Mouse (Mus musculus) heart, embryonic 12.5 days (tissue): Measurements from ENCODE around the gene Nkx2-5. TPM values are rescaled to one million over a fixed set of nuclear protein-coding genes. Genes with fewer than 3 reads are reported as not detected.

Experiments used
- ATAC-seq: fragments of 200-750 bp; cut with Nextera tagmentation; 2 replicates; pipeline ENCODE4 v1.8.0; 2017; ENCODE audit warnings: moderate TSS enrichment, moderate library complexity; ENCODE audit not compliant: insufficient number of reproducible peaks, low FRiP score
- H3K27ac ChIP-seq: fragments of 300-500 bp; sonication (generic); 2 replicates; pipeline ENCODE4 v1.5.1; 2016; ENCODE audit warnings: mild to moderate bottlenecking, moderate library complexity; ENCODE audit not compliant: poor library complexity, severe bottlenecking
- H3K27me3 ChIP-seq: fragments of 300-500 bp; sonication (generic); replicated peaks from 2 replicates; pipeline ENCODE4 v1.6.1; 2016; ENCODE audit warnings: mild to moderate bottlenecking, moderate library complexity
- H3K36me3 ChIP-seq: fragments of 300-500 bp; sonication (generic); 2 replicates; pipeline ENCODE4 v1.6.1; 2016; ENCODE audit warnings: mild to moderate bottlenecking, moderate library complexity
- H3K4me1 ChIP-seq: fragments of 300-500 bp; sonication (generic); replicated peaks from 2 replicates; pipeline ENCODE4 v1.6.1; 2016; ENCODE audit warnings: mild to moderate bottlenecking
- H3K4me2 ChIP-seq: fragments of 300-500 bp; sonication (generic); 2 replicates; pipeline ENCODE4 v1.6.1; 2016; ENCODE audit warnings: mild to moderate bottlenecking, moderate library complexity
- H3K4me3 ChIP-seq: fragments of 300-500 bp; sonication (generic); 2 replicates; pipeline ENCODE4 v1.5.1; 2016; ENCODE audit warnings: mild to moderate bottlenecking
- H3K9ac ChIP-seq: fragments of 300-500 bp; sonication (generic); 2 replicates; pipeline ENCODE4 v1.6.1; 2016; ENCODE audit warnings: mild to moderate bottlenecking, moderate library complexity
- H3K9me3 ChIP-seq: fragments of 300-500 bp; sonication (generic); replicated peaks from 2 replicates; pipeline ENCODE4 v1.6.1; 2016; ENCODE audit warnings: mild to moderate bottlenecking, moderate library complexity
- WGBS: fragments of 180-500 bp; shearing (Covaris S2); methylation state at CpG from one replicate; pipeline ENCODE4 v1.1.7; 2016; 5-methylcytosine and 5-hydroxymethylcytosine counted together
- polyA plus RNA-seq: library from polyadenylated mRNA; unstranded; fragments of >200 nt; fragmentation: Nextera tagmentation; extraction: Ambion mirVana; gene quantifications from 2 replicates; pipeline ENCODE4 v1.2.1, GENCODE M21; 2016

The Nkx2-5 gene
- polyA plus RNA-seq, 1 experiment from 2014 or later = 200 TPM

GRCm38 (mm10) chr17:26812607-26813006 is 32.2 kb downstream of the Nkx2-5 start:
- H3K9ac ChIP-seq = no peak overlapping the region
- ATAC-seq = no peak
- no peaks in the 10 kb centered on the region for H3K27me3 ChIP-seq
- peak overlapping the region; percentile 33; the same call in 1 of the 2 replicates for H3K27ac ChIP-seq
- H3K4me3 ChIP-seq = no peak overlapping the region
- peaks cover 14% of the 10 kb centered on the region for H3K4me1 ChIP-seq
- no peaks in the 10 kb centered on the region for H3K9me3 ChIP-seq
- WGBS = 84% methylated on average over 2 of the region's 2 CpGs
- no peaks in the 10 kb centered on the region for H3K36me3 ChIP-seq
- no peak overlapping the region for H3K4me2 ChIP-seq

GRCm38 (mm10) chr17:26802886-26803285 is 41.9 kb downstream of the Nkx2-5 start:
- no peak overlapping the region for H3K4me3 ChIP-seq
- no peak overlapping the region for H3K4me2 ChIP-seq
- 77% methylated on average over 3 of the region's 3 CpGs for WGBS
- no peak overlapping the region for H3K27ac ChIP-seq
- 0 out of 2 replicates have a peak, but pooled peaks cover 3% of the 10 kb centered on the region for H3K4me1 ChIP-seq
- H3K27me3 ChIP-seq = no peaks in the 10 kb centered on the region
- peaks cover 4% of the 10 kb centered on the region; the same call in 1 of the 2 replicates for H3K9me3 ChIP-seq
- H3K36me3 ChIP-seq = no peaks in the 10 kb centered on the region
- no peak for ATAC-seq
- H3K9ac ChIP-seq = no peak overlapping the region

GRCm38 (mm10) chr17:26797379-26798128 is 47.3 kb downstream of the Nkx2-5 start:
- Histone ChIP-seq H3K4me2 (peak overlapping the region; percentile 14; the same call in 1 of the 2 replicates), H3K36me3 (peaks cover 11% of the 10 kb centered on the region), H3K9ac (no peak overlapping the region), H3K4me3 (no peak overlapping the region), H3K9me3 (no peaks in the 10 kb centered on the region), H3K4me1 (peaks cover 24% of the 10 kb centered on the region), H3K27ac (peak overlapping the region; percentile 74), H3K27me3 (no peaks in the 10 kb centered on the region)
- ATAC-seq = no peak
- WGBS = 29% methylated on average over 6 of the region's 6 CpGs

GRCm38 (mm10) chr17:26795386-26795785 is 49.4 kb downstream of the Nkx2-5 start:
- H3K4me3 ChIP-seq = no peak overlapping the region
- H3K27me3 ChIP-seq = no peaks in the 10 kb centered on the region
- WGBS = 62% methylated on average over 7 of the region's 7 CpGs
- no peak overlapping the region for H3K27ac ChIP-seq
- H3K4me2 ChIP-seq = no peak overlapping the region
- H3K9me3 ChIP-seq = no peaks in the 10 kb centered on the region
- 0 out of 2 replicates have a peak overlapping the region, but pooled peaks have one; percentile 25 for H3K9ac ChIP-seq
- H3K4me1 ChIP-seq = peaks cover 24% of the 10 kb centered on the region
- peaks cover 33% of the 10 kb centered on the region for H3K36me3 ChIP-seq
- no peak for ATAC-seq

- H3K27ac ChIP-seq = no peak overlapping the region
- 14% methylated on average over 3 of the region's 3 CpGs for WGBS
- no peaks in the 10 kb centered on the region for H3K9me3 ChIP-seq
- no peak for ATAC-seq
- no peaks in the 10 kb centered on the region for H3K27me3 ChIP-seq
- peaks cover 39% of the 10 kb centered on the region for H3K36me3 ChIP-seq
- peaks cover 24% of the 10 kb centered on the region for H3K4me1 ChIP-seq
- H3K4me3 ChIP-seq = no peak overlapping the region
- no peak overlapping the region for H3K4me2 ChIP-seq
- no peak overlapping the region for H3K9ac ChIP-seq
These were observed 50.1 kb downstream of the Nkx2-5 start for GRCm38 (mm10) chr17:26794744-26795143.

- Histone ChIP-seq H3K4me2 (no peak overlapping the region), H3K9me3 (no peaks in the 10 kb centered on the region), H3K9ac (no peak overlapping the region), H3K4me1 (peaks cover 24% of the 10 kb centered on the region), H3K27me3 (no peaks in the 10 kb centered on the region), H3K27ac (0 out of 2 replicates have a peak overlapping the region, but pooled peaks have one; percentile 8), H3K36me3 (peaks cover 53% of the 10 kb centered on the region), H3K4me3 (no peak overlapping the region)
- no peak for ATAC-seq
- 78% methylated on average over 5 of the region's 5 CpGs for WGBS
These were observed 51.6 kb downstream of the Nkx2-5 start for GRCm38 (mm10) chr17:26793068-26793765.

- no peak overlapping the region for H3K4me2 ChIP-seq
- no peak overlapping the region for H3K9ac ChIP-seq
- H3K36me3 ChIP-seq = peaks cover 59% of the 10 kb centered on the region
- no peak for ATAC-seq
- H3K4me1 ChIP-seq = peaks cover 19% of the 10 kb centered on the region
- H3K27me3 ChIP-seq = no peaks in the 10 kb centered on the region
- no peaks in the 10 kb centered on the region for H3K9me3 ChIP-seq
- H3K4me3 ChIP-seq = no peak overlapping the region
- no peak overlapping the region for H3K27ac ChIP-seq
- WGBS = 87% methylated on average over 15 of the region's 15 CpGs
These were observed 52.7 kb downstream of the Nkx2-5 start for GRCm38 (mm10) chr17:26792096-26792495.

- 75% methylated on average over 7 of the region's 7 CpGs for WGBS
- no peak overlapping the region for H3K27ac ChIP-seq
- H3K4me2 ChIP-seq = no peak overlapping the region
- no peaks in the 10 kb centered on the region for H3K9me3 ChIP-seq
- ATAC-seq = no peak
- H3K36me3 ChIP-seq = peaks cover 64% of the 10 kb centered on the region
- H3K27me3 ChIP-seq = no peaks in the 10 kb centered on the region
- H3K9ac ChIP-seq = no peak overlapping the region
- H3K4me3 ChIP-seq = no peak overlapping the region
- peaks cover 14% of the 10 kb centered on the region for H3K4me1 ChIP-seq
These were observed 53.2 kb downstream of the Nkx2-5 start for GRCm38 (mm10) chr17:26791580-26791979.

- H3K4me3 ChIP-seq = no peak overlapping the region
- no peak overlapping the region for H3K27ac ChIP-seq
- ATAC-seq = no peak
- no peak overlapping the region for H3K9ac ChIP-seq
- 84% methylated on average over 11 of the region's 11 CpGs for WGBS
- no peak overlapping the region for H3K4me2 ChIP-seq
- no peaks in the 10 kb centered on the region for H3K27me3 ChIP-seq
- peaks cover 11% of the 10 kb centered on the region for H3K4me1 ChIP-seq
- H3K36me3 ChIP-seq = peaks cover 72% of the 10 kb centered on the region
- H3K9me3 ChIP-seq = no peaks in the 10 kb centered on the region
These were observed 54.3 kb downstream of the Nkx2-5 start for GRCm38 (mm10) chr17:26790269-26791214.

- ATAC-seq = no peak
- WGBS = 88% methylated on average over 8 of the region's 8 CpGs
- Histone ChIP-seq H3K9me3 (no peaks in the 10 kb centered on the region), H3K27ac (no peak overlapping the region), H3K27me3 (no peaks in the 10 kb centered on the region), H3K4me2 (no peak overlapping the region), H3K36me3 (peaks cover 80% of the 10 kb centered on the region), H3K4me1 (0 out of 2 replicates have a peak, but pooled peaks cover 4% of the 10 kb centered on the region), H3K9ac (no peak overlapping the region), H3K4me3 (no peak overlapping the region)
These were observed 55.1 kb downstream of the Nkx2-5 start for GRCm38 (mm10) chr17:26789460-26790268.
